Mouse (Mus musculus) ES-E14 (cell line): ENCODE data around the gene Usf1.

ENCODE experiments used
- CHD2 ChIP-seq: IDR thresholded peaks from 2 replicates; pipeline ENCODE4 v1.6.1; 2014; ENCODE audit warnings: mild to moderate bottlenecking, low read depth, low read length, inconsistent platforms
- HCFC1 ChIP-seq: IDR thresholded peaks from 2 replicates; pipeline ENCODE4 v1.6.1; 2012; ENCODE audit warnings: low read length, inconsistent platforms, borderline replicate concordance; ENCODE audit not compliant: insufficient read depth
- MAFK ChIP-seq: IDR thresholded peaks from 2 replicates; pipeline ENCODE4 v1.6.1; 2014; ENCODE audit warnings: mild to moderate bottlenecking, low read depth, low read length, inconsistent platforms; ENCODE audit not compliant: insufficient read depth
- ZC3H11A ChIP-seq: IDR thresholded peaks from 2 replicates; pipeline ENCODE4 v1.6.1; 2012; ENCODE audit warnings: low read depth, mild to moderate bottlenecking, inconsistent platforms, low read length, borderline replicate concordance

DNA sequence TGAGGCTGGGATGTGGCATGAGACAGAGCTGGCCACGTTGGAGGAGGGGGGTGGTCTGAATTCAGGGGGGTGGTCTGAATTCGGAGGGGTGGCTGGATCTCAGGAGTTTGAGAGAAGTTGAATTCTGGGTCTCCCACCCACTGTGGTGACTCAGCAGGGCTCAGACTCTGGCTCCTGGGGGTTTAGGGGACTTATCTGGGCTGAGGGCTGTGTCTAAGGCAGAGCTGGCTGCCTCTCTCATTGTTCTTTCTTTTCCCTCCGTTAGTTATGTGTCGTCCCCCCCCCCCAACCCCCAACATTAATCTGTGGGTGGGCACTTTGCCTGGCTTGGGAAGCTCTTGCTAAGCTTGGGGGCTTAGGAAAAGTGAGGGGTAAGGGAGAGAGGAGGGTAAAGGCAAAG, 37.2 kb upstream of the Usf1 start:
- TF ChIP-seq ZC3H11A = no peak
- TF ChIP-seq CHD2 = no peak
- no peak for TF ChIP-seq HCFC1
- TF ChIP-seq MAFK = no peak
